In the genomic region with DNA sequence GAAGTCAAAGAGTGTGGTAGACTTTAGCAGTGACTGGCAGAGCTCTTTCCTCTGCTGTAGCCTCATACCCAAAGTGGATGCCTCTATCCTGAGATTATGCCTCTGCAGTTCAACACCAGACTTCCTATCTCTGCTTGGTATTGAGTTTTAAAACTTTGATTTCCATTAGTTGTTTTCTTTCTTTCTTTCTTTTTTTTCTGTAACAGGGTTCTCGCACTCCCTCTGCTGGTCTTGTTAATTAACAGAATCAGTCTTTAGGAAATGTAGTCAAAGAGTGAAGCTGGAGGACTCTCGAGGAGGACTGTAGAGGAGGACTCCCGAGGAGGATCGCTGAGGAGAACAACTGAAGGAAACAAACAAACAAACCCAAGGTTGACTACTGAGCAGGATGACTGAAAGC, we compare ENCODE assay signal across 10 mouse cellular contexts. TPM values are rescaled to one million over a fixed set of nuclear protein-coding genes. Genes with fewer than 3 reads are reported as not detected.
DNase-seq lines count a peak whose midpoint lies in the region; ATAC-seq and TF ChIP-seq lines count a peak whose summit lies in the region.
"Had no signal": no experiment of that assay in that cellular context is flagged by ENCODE, and none has a peak within 500 bp of the region (broad histone marks: within the 10 kb centered on the region; RNA-seq: fewer than 3 reads in every experiment).

No protein-coding gene starts in this region.

- H3K4me2 ChIP-seq in intestine, postnatal 0 days (replicated peaks; ENCODE audit: low read depth) = no peak overlapping the region
- no peak overlapping the region for H3K4me2 ChIP-seq in intestine, embryonic 16.5 days (ENCODE audit: low read depth, low read length)
- H3K4me2 ChIP-seq: liver, embryonic 15.5 days; midbrain, embryonic 15.5 days had no signal

- H3K4me3 ChIP-seq in intestine, postnatal 0 days (ENCODE audit: low read depth, low read length) = no peak overlapping the region
- H3K4me3 ChIP-seq in intestine, embryonic 16.5 days (ENCODE audit: low read length) = no peak overlapping the region
- H3K4me3 ChIP-seq: liver, embryonic 15.5 days; midbrain, embryonic 15.5 days had no signal

- no peak for ATAC-seq in intestine, postnatal 0 days
- ATAC-seq in intestine, embryonic 16.5 days = no peak
- ATAC-seq: midbrain, embryonic 15.5 days had no signal

- peak; percentile 23 for DNase-seq in embryo, embryonic 11 days
- no peak for DNase-seq in embryo, embryonic 9.5 days (ENCODE audit: extremely low spot score)
- DNase-seq in lung, postnatal 10 days = peak; percentile 18
- no peak for DNase-seq in lung, adult 18-20 months
- DNase-seq in lung, postnatal 36 days = peak; percentile 18
- no peak for DNase-seq in spleen, postnatal 36 days (ENCODE audit: low spot score in 2 of 2)

- H3K9ac ChIP-seq in intestine, postnatal 0 days (ENCODE audit: low read depth, low read length) = no peak overlapping the region
- no peak overlapping the region for H3K9ac ChIP-seq in intestine, embryonic 16.5 days (ENCODE audit: low read depth, low read length)
- H3K9ac ChIP-seq: liver, embryonic 15.5 days; midbrain, embryonic 15.5 days had no signal

- TF ChIP-seq CTCF in intestine, postnatal 0 days (IDR thresholded peaks at IDR 0.05; ENCODE audit: low read depth) = peak; percentile 48

- WGBS in intestine, postnatal 0 days = 65% methylated on average over 4 of the region's 4 CpGs
- WGBS in intestine, embryonic 16.5 days = 63% methylated on average over 4 of the region's 4 CpGs

- no peaks in the 10 kb centered on the region for H3K36me3 ChIP-seq in intestine, postnatal 0 days (ENCODE audit: control insufficient read depth, insufficient read depth)
- H3K36me3 ChIP-seq in intestine, embryonic 16.5 days (ENCODE audit: control insufficient read depth, insufficient read depth, low read length) = no peaks in the 10 kb centered on the region
- H3K36me3 ChIP-seq: liver, embryonic 15.5 days; midbrain, embryonic 15.5 days had no signal

- no peaks in the 10 kb centered on the region for H3K4me1 ChIP-seq in intestine, postnatal 0 days (replicated peaks; ENCODE audit: control insufficient read depth, insufficient read depth, low read length)
- H3K4me1 ChIP-seq in intestine, embryonic 16.5 days (ENCODE audit: control insufficient read depth, insufficient read depth, low read length) = no peaks in the 10 kb centered on the region
- H3K4me1 ChIP-seq: liver, embryonic 15.5 days; midbrain, embryonic 15.5 days had no signal

- H3K27me3 ChIP-seq in intestine, postnatal 0 days (replicated peaks; ENCODE audit: control insufficient read depth, insufficient read depth, low read length) = no peaks in the 10 kb centered on the region
- no peaks in the 10 kb centered on the region for H3K27me3 ChIP-seq in intestine, embryonic 16.5 days (replicated peaks; ENCODE audit: control insufficient read depth, insufficient read depth, low read length)
- H3K27me3 ChIP-seq: liver, embryonic 15.5 days; midbrain, embryonic 15.5 days had no signal

- no peaks in the 10 kb centered on the region for H3K9me3 ChIP-seq in intestine, postnatal 0 days (ENCODE audit: control insufficient read depth)
- H3K9me3 ChIP-seq in intestine, embryonic 16.5 days (ENCODE audit: control insufficient read depth, low read length) = no peaks in the 10 kb centered on the region
- H3K9me3 ChIP-seq: liver, embryonic 15.5 days; midbrain, embryonic 15.5 days had no signal

- no peak overlapping the region for H3K27ac ChIP-seq in intestine, postnatal 0 days (ENCODE audit: low read depth, low read length)
- no peak overlapping the region for H3K27ac ChIP-seq in intestine, embryonic 16.5 days (ENCODE audit: low read length)
- H3K27ac ChIP-seq: liver, embryonic 15.5 days; midbrain, embryonic 15.5 days had no signal

RNA-seq across cellular contexts. Expression of a gene that starts 40.6 kb away (rescaled TPM):
- polyA plus RNA-seq in intestine, postnatal 0 days (2015; fragmentation: Nextera tagmentation; extraction: Ambion mirVana) = 13.1 and 14.0 TPM in 2 replicates
- 25.7 and 26.8 TPM in 2 replicates for polyA plus RNA-seq in intestine, embryonic 16.5 days (2015; fragmentation: Nextera tagmentation; extraction: Ambion mirVana)

Comparison
In these comparisons a context has a peak if more than half of its experiments do, and no peak if none do; other contexts are left out.
1. DNase-seq: peak in embryo, embryonic 11 days (single experiment), lung, postnatal 10 days (single experiment) and lung, postnatal 36 days (single experiment); none in embryo, embryonic 9.5 days (single experiment), lung, adult 18-20 months (0 of 2) and spleen, postnatal 36 days (0 of 2).